Mouse (Mus musculus): ENCODE measurements around the gene Slc5a3.

DNA sequence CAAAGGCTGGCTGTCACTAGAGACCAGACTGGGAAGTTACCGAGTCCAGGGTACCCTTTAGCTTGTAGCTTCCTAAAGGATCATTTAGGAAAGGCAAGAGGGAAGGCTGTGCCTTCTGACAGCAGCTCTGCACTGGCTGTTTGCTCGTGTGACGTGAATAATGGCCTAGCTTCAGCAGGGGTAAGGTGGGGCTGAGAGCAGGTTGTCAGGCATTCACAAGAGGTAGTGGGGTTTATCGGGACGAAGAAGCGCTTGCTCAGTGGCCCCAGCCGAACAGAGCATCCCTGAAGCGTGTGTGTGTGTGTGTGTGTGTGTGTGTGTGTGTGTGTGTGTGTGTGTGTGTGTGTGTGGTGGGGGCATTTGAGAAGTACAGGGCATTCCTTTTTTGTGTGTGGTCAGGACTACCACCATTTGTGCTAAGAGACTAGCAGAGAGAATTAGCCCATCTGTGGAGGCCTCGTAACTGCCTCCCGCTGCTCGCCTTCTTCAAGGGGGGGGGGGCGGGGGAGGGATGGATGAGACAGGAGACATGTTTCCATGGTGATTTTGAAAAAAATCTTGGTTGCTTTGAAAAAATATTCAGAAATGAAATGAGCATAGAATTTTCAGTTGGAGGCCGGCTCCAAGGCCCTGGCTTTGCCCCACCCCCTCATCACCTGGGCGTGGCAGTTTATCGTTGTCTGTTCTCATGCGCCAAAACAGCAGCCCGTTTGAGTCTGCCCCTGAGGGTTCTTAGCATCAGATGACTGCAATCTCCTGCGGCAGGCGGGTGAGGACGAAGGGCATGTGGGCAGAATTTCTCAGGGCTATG, 57.7 kb downstream of the Slc5a3 start:
- no peak for TF ChIP-seq CTCF (IDR thresholded peaks at IDR 0.05)
- TF ChIP-seq POLR2A (IDR thresholded peaks at IDR 0.05; ENCODE audit: insufficient read depth, low read depth, low read length), result no peak
